Mouse (Mus musculus) T-helper 2 cell (primary cell): ENCODE results near the gene Ighmbp2.
"Not testable (repeated sequence)": the region's sequence is repeated elsewhere in the genome, so short reads cannot be mapped to it uniquely, and the experiment has no call there.

Experiments
- in situ Hi-C: fragments of 300-600 bp; cut with MboI, MseI; formaldehyde crosslinking; loops from one replicate; pipeline ENCODE4 v1.15.1; 2025; ENCODE audit warnings: high pct_unique_total_duplicates

Ighmbp2 gene

DNA sequence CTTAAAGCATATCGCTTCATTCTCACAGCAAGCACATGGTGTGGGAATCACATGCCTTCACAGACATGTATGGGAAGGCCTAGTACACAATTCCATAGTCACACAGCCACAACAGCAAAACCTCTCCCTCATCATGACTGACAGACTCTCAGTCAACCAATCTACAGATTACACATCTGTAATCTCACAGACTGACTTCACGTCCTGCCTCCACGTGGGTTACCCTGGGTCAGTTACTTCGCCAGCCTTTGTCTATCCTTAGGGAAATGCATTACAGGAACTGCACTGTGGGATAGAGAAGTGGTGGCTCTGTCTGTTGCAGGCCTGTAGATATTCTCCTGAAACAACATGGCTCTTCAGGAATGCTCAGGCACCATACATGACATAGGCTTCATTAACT is 931 bp downstream of the Ighmbp2 start:
- in situ Hi-C loops = no loop called here

DNA sequence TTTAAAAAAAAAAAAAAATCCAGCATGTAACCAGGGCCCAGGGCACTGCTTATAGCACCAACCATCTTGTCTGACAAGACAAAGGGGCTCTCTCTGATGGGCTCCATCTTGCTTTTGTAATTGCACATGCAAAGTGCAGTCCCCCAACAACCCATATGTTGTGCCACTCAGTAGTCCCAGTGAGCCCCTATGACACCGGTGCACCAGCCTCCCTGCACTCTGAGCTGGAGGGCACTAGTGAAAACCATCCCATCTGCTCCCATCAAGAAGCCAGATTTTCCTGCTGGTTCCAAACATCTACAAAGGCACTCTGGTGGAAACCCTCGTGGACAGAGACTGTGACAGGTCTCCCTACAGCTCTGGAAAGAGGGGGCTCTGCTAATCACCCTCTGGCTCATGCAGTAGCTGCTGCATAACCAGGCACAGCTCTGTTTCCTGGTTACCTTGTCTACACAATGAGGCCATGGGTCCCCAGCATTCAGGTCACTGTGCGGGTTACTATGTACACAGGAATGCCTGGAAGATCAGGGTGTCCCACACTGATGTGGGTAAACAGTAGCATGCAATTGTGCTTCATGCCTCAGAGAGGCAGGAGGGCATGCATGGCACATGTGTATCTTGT is 7.0 kb downstream of the Ighmbp2 start:
- in situ Hi-C loops = no loop called here

DNA sequence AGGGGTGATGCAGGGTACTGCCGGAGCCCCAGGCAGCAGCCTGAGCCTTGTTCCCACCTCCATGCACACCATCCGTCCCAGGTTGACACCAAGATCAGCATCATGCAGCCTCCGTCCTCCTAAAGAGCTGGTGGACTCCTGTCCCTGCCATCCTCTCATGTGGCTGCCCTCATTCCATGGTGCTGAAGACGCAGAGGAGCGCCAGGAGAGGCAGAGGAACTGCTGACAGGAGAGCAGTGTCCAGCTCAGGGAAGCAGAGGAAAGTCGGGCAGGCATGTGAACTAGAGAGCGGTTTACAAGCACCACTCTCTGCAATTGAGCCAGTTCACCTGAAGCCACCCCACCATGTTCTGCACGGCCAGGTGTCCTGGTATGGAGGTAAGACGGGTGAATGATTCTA is 9.5 kb downstream of the Ighmbp2 start:
- in situ Hi-C loops = no loop called here

DNA sequence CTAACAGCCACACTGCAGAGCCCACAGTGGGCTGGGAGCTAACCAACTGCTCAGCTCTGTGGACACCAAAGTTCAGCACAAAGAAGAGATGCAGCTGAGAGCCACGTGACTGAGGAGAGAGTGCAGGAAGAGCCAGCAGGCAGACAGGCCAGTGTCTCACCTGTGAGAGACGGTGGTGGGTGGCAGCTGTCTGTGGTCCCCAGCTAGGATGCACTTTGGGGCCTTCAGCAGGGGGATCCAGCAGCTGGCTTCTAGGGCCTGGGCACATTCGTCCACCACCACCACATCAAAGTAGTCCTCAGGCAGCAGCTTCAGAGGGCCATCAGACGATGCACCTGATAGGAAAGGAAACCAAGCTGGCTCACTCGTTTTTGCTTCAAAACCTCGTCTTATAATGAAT is 11.5 kb downstream of the Ighmbp2 start:
- in situ Hi-C loops = no loop called here

DNA sequence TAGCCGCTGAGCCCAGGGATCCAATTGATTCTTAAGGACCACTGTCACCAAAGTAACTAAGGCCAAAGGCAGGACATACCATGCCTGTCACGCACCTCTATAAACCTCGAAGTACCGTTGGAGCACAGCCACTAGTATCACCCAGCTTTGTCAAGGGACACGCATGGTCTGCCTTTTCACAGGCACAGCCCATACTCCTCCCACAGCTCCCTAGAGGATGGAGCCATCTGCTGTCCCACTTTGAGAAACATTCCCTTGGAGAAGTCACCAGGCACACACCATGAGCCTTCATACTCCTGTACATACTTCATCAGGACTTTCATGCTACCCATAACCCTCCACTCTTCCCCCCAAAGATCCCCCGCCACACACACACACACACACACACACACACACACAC is 13.0 kb downstream of the Ighmbp2 start:
- in situ Hi-C loops = no loop called here

DNA sequence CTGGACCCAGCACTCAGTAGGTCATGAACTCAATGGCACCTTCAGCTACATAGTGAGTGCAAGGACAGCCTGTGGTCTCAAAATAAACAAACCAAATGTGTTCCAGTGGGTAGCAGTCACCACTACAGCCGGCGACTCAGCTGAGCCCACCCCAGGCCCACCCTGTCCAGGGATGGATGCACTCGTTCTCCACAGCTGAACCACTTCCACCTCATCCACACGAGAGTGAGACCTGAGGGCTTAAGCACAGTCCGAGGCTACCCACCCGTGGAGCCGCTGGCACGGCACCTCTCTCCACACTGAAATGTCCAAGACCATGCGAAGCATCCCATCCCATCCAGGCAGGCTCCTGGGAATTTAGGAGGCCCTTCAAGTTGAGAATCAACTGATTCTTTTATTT is 13.5 kb downstream of the Ighmbp2 start:
- in situ Hi-C loops = no loop called here

DNA sequence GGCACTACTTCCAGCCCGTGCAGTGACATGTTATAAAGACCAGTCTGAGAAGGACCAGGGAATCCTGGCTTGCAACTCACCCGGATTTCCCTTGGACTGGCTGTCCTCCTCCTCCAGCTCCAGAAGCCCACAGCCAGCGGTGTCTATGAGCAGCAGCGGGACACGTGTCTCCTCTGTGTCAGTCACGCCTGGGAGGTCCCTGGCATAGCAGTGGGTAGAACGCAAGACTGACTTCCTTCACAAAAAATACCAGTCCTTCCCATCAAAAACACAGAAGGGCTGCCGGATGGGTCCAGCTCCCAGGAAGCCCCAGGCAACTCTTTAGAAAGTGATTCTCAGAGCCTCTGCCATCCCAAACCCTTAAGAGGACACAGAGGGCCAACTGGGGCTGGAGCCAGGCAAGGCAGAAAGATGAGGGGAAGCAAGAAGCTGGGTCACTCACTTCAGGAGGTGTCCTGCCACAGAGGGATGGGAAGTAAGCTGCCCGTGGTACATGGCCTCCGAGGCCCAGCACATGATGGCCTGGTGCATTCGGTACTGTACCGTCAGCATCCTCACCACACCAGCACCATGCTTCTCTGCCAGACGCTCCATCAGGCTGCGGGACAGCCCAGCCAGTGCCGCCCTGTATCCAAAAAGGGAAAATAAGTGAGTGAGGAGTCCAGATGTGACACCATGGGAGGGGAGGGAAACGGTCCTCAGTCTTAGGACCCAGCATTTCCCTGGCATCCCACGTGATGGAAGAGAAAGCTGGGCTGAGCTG is 14.4 kb downstream of the Ighmbp2 start:
- in situ Hi-C loops = no loop called here

DNA sequence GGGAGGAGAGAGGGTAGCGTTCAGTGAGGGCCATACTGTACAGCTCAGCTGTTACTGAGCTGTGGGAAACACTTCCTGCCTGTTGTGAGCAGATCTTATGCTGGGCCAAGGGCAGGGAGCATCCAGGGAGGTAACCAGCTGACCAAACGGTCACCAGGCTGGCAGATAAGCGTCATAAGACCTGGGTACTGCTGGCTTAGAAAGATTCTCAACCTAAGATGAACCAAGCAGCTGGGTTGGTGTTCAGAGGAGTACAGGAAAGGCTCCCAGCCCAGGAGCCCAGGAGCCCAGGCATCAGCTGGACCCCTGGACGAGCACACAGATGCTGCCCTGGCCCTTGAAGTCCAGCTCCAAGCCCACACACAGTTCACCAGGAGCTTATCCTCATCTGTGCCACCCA is 15.5 kb downstream of the Ighmbp2 start:
- in situ Hi-C loops = no loop called here

DNA sequence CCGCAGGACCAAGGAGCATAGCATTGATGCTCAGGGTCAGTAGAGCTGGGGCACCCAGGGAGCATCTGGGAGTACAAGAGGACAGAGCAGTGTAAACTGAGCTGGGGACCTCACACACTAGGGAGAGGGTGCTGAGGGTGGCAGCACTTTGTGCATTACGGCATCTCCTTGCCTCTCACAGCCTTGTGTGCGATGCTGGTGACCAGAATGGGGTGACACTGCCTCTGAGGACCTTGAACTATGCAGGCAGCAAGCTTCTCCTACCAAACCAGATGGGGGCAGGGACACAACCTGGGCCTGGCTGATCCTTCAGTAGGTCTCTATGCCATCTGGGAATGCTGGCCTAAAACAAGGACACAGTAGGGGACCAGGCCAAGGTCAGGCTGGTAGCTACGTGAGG is 16.1 kb downstream of the Ighmbp2 start:
- in situ Hi-C loops = no loop called here

DNA sequence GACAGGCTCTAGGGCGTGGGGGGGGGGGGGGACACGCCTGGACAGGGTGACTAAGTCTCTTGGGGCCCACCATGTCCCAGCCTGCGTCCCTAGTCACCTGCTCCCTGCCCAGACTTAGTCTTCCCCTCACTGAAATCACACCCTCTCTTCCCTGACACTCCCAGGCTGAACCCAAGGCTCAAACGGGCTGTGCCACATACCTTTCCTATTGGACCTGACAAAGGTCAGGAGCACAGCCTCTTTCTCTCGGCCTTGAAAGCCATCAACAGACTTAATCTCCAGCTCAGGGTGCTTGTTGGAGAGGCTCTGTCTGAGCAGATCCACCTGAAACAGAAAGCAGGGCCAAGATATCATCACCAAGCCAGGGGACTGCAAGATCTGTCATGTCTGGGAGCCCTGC is 16.7 kb downstream of the Ighmbp2 start:
- in situ Hi-C loops = no loop called here

DNA sequence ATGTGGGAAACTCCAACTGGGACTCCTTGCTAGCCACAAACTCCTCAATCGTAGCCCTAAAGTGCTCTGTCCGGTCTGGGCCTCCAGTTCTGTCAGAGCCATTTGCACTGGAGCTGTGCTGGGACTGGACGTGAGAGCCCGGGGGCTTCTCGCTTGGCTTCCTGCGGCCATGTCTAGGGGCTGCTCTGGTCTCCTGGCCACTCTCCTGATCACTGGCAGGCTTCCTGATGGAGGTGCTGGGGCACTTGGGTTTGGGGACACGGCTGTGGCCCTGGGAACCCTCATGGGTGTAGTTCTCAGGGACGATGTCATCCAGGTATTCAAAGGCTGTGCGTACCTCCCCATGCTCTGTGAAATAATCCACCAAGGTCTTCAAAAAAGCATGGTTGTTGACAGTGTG is 17.6 kb downstream of the Ighmbp2 start:
- in situ Hi-C loops = no loop called here

DNA sequence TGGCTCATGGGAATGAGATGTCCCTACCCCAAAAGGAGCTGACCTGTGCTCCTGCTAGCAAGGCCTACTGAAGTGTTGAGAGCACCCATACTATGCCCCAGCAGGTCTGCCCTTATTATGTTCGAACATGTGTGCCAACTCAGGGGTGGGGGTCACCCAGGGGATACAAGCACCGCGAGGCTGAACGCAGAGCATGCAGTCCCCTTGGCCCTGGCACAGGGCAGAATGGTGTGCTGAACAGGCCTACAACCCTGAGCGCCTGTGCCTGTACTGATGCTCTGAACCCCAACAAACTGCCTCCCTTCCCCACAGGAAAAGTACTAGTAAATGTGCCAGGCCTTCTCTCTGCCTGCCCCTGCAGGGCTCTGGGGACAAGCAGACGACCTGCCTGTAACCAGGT is 18.5 kb downstream of the Ighmbp2 start:
- in situ Hi-C loops = no loop called here

DNA sequence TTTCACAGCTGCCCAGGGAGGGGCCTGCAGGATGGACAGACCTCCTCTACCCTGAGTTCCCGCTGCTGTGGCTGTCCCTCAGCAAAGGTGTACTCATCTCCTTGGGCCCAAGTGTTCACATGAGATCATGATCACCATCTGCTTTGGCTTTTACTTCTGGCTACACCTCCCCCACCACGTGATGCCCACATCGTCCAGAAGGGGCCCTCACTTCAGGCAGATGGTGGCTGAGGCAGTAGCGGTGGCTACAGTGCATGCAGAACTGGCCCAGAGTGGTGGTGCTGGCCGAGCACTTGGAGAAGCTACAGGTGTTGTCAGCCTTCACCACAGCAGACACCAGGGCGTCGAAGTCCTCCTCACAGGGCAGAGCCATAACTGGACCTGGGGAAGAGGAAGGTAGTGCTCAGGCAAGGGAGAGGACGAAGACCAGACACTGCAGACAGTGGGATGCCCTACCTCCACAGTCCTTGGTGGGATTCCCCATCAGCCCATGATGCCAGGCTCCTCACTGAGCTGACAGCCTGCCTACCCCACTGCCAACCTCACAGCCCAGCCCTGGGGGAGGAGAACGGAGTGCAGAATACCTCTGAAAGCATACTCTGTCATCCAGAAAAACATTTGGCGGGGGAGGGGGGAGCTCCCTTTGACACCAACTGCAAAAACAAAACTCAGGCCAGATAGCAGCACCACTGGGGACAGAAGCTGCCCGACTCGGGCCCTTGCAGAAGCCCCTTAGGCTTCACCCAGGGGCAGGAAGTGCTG is 20.9 kb downstream of the Ighmbp2 start:
- in situ Hi-C loops = no loop called here

DNA sequence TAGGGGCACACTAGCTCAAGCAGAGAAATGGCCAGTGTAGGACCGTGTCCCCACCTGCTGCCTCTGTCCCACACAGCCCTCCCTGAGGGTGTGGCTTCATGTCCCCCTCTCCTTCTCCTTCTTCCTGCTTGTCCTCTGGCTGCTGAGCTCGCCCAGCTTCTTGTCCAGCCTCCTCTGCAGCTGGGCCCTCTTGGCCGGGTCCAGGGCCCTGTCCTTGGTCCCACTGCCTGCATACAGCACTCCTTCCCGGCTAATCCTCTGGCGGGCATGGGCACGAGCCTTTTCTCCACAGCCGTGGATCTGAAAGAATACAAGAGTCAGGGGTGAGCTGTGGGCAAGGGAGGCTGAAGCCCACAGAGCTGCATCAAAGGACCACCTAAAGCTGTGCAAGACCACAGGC is 21.5 kb downstream of the Ighmbp2 start:
- in situ Hi-C loops = no loop called here

DNA sequence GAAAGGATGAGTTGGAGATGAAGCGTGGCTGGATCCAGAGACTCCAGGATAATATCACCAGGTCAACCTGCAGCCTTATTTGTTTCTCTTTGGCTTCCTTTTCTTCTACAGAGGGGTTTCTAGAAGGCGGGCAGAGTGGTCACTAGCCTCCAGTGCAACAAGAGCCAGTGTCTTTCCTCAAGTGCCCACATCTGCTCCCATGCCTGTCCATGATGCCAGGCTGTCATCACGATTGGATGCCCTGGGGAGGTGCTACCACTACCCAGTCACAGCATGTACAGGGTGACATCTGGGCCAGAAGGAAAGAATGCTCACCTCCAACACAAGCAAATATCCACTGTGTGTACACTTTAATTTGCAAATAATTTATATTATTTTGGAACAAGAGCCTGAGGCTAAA is 22.2 kb downstream of the Ighmbp2 start:
- in situ Hi-C loops = no loop called here

DNA sequence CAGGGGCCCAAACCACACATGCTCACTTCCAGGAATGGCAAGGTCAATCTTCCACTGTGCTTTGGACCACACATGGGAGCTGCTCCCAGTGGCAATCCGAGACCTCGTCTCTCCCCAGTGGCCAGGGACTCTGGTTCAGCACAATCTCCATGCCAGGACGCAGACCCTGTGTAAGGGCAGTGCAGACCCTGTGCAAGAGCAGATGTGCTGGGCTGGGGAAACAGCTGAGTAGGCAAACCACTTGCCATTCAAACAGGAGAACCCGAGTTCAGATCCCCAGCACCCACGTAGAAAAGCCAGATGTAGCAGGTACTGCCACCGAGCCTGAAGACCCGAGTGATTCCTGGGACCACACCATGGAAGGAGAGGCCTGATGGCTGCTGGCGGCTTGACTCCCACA is 22.8 kb downstream of the Ighmbp2 start:
- in situ Hi-C loops = no loop called here

DNA sequence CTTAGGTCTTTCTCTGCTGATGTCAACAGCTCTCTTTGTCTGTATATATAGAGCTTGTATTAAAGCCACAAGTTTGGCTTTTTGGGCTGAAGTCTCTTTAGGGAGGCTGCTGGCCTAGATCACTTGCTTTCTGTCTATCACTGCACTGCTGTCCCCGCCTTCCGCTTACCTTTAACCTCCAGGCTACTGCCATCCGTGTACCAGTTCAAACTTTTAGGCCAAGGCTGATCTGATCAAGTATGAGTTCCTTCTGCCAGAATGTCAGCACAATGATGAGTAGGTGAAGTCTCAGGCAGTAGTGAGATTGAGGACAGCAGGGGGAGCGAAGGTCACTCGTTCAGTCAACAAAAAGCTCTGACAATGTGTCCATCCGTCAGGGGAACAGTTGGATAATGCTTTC is 57.6 kb downstream of the Ighmbp2 start:
- in situ Hi-C loops = not testable (repeated sequence)

DNA sequence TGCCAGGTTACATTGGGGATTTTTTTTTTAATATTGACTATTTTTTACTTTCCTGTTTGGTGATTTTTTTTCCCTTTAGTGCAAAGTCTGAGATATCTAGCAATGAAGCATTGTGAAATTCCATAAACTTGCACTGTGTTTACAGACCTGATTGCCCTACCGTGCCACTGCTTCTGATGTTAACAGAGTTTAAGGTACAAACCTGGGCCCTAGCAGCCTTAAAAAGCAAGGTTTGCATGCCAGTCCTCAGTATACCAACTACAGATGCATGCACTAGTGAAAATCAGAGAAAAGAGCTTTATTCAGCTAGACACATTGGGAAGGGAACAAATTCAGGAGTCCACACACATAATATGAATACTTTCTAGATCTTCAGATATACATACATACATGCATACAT is 67.9 kb downstream of the Ighmbp2 start:
- in situ Hi-C loops = not testable (repeated sequence)
